Mouse (Mus musculus) embryo, embryonic 11 days (tissue): ENCODE measurements around the gene Islr2.
"Not testable (repeated sequence)": the region's sequence is repeated elsewhere in the genome, so short reads cannot be mapped to it uniquely, and the experiment has no call there.

Source experiments
- DNase-seq: peaks from one replicate; pipeline ENCODE4 v3.0.0-alpha.2; 2015

Gene Islr2

DNA sequence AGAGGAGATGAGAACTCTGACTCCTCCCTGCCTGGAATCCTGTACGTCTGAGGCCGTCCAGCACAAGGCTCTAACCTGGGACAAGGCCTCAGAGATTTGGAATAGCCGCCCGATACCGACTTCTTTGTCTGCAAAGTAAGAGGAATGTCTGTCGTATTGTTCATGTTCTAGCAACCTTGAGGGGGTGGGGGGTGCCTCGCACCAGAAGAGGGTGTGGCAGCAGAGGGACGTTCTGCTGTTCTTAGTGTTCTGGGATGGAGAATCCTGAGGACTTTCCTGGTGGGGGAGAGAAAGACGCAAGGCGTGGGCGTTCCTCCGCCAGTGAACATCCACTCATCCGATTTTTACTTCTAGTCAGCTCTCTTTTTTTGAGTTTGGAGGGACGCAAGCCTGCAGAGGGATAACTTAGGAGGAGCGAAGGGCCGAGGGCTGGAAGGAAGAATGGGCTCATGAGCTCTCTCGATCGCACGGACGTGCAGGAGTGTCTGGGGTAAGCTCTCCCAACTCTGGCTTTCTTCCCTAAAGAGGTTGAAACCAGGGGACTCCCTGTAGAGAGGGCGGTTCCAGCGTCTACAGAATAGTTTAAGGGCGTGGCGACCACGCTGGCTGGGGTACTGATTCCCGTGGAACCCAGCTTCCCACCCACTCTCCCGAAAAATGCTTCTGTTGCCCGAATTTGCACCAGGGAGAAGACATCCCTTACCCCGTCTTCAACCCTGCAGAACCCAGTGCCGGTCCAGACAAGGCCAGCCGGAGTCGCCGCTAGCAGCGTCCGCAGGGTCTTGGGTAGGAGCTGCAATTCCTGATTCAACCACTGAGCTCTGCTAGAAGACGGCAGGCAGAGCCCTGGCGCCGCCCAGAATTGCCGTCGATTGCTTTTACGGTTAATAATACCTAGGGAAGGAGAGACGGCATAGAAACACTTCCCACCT, at the start of gene Islr2, which contains the start of gene Islr:
Gene Islr2, minus strand, starts transcription at position 804 of the 932 bp plus-strand sequence.
Gene Islr, minus strand, starts transcription at position 791 of the 932 bp plus-strand sequence.
- DNase-seq = peak; percentile 91

DNA sequence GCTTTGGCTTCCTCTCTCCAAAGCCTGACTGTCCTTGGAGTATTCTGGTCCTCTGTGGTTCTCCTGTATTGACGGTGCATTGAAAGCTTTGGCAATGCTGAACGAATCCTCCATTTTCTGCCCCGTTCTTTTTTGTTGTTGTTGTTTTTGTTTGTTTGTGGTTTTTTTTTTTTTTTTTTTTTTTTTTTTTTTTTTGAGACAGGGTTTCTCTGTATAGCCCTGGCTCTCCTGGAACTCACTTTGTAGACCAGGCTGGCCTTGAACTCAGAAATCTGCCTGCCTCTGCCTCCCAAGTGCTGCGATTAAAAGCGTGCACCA, 49.6 kb upstream of the Islr2 start:
- not testable (repeated sequence) for DNase-seq

DNA sequence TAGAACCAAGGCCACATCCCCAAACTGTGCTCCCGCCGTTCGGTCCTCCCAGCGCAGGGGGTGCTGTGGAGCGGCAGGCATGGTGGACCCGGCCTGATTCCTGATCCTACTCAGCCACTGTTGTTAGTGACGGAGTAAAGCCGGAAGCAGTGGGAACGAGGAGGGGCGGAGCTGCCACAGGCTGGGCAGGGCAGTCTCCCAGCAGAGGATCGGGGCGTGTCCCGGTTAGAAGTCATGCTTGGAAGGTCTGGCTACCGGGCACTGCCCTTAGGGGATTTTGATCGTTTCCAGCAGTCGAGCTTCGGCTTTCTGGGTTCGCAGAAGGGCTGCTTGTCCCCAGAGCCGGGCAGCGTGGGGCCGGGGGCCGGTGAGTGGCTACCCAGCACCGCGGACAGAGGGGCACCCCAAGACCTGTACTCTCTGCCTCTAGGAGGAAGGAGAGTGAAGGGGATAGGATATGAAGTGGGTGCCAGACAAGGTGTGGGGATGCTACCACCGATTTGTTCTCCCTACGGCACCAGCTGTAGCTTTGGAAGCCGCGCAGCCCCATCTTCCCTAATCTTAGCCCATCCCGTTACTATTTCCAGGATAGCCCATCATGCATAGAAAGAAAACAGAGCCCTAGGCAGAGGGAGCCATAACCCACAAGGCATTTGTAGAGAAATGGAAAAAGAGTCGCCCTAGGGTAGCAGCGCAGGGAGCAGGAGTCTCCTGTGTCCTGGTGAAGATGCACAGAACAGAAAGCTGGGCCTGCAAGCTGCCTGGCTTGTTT, 49.1 kb upstream of the Islr2 start, which contains the start of gene Stoml1:
Gene Stoml1, plus strand, starts transcription at position 132 of the 772 bp plus-strand sequence.
- peak; percentile 96 for DNase-seq

DNA sequence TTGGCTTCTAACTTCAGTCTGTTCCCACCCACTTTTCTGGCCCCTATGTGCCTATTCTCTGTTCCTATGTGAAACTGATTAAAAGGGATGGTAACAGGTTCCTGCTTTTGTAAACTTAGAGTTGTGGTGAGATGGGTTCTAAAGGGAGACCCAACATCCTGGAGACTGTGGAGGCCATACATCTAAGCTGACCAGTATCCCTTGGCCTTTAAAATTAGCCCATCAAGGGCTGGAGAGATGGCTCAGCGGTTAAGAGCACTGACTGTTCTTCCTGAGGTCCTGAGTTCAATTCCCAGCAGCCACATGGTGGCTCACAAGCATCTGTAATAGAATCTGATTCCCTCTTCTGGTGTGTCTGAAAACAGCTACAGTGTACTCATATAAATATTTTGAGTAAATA, 46.6 kb upstream of the Islr2 start:
- not testable (repeated sequence) for DNase-seq

DNA sequence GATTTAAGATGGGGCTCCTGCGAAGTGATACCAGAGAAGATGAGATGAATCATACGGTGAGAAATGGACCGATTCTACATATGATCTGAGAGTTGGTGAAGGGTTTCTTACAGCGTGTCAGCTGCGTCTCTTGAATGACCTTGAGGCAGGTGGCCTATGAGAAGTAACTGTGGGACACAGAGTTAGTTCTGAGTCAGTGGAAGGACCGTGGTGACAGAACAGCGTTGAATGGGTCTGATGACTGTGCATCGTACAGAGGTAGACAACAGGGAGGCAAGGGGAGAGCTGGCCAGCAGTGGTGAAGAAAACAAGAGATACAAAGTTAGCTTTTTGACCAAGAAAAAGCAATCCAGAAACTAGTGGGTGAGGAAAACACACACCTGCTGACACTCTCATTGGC, 46.2 kb upstream of the Islr2 start:
- DNase-seq = no peak

DNA sequence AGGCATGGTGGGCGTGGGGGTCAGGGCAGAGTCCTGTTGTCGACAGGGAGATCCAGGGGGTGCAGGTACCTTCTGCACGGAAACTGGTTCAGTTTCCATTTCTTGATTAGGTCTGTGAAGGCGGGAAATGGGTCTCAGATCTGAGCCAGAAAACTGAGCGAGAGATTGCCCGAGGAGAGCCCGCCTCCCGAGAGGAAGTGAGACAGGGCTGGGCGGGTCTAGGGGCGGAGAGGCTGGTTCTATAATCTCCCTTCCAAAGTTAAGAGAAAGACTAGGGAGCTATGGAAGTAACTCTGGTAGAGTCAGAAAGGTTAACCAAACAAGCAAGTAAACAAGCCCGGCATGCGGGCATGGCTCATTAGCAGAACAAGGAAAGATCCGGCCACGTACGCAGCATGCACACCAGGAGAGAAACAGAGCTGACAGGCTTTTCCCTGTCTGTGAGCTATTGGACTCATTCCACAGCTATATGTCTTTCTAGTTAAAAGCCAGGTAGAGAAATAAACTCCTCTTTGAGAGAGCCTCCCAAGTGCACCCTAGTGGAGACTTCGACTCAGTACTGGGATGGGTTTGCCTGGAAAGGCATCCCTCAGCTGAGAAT, 45.6 kb upstream of the Islr2 start, which contains the start of gene Pml:
Gene Pml, minus strand, starts transcription at position 195 of the 601 bp plus-strand sequence.
- peak; percentile 82 for DNase-seq

DNA sequence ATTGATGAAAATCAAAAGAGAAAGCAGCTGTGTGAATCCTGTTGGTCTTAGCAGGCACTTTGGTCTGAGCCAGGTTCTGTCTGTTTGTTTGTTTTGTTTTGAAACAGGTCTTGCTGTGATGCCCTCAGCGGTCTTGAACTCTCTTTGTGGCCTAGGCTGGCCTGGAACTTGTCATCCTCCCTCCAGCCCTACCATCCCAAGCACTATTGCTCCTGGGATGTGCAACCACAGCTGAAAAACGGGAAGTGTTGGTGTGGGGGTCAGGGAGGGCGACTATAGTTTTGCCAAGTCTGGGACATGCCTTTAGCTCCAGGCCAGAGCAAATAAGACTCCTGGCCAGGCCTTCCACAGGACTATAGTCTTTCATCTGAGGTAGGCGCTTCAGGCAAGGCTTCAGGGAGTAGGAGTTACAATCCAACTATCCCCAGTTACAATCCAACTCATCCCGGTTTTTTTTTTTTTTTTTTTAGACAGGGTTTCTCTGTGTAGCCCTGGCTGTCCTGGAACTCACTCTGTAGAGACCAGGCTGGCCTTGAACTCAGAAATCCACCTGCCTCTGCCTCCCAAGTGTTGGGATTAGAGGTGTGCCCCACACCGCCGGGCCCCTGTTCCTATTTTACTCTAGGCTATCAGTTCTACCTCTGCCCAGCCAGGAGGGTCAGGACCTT, 44.8 kb upstream of the Islr2 start:
- no peak for DNase-seq

DNA sequence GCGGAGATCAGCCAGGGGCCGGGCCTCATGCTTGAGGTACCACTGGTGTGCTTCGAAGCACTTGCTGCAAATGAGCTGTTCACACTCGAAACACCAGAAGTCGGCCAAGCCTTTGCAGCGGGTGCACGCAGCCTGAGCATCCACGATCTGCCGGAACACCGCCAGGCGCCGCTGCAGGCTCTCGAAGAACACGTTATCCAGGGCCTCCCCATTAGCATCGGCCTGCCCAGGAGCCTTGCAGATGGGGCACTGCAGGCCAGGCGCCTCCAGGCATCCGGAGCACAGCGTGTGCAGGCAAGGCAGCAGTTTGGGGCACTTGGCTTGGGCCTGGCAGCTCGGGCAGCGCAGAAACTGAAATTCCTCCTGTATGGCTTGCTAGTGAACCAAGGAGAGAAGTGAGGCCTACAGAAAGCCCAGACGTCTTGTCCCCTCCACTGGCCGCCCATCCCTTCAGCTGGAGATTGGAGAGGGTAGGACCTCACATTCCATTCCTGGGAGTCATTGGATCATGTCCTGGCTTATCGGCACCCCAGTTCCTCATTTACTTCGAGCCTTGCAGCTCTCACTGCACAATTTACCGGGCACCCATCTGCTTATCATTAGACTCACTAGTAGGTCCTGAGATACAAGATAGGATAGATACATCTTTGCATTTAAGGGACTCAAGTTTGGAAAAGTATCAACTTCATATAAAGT, 43.1 kb upstream of the Islr2 start:
- DNase-seq = peak; percentile 91

DNA sequence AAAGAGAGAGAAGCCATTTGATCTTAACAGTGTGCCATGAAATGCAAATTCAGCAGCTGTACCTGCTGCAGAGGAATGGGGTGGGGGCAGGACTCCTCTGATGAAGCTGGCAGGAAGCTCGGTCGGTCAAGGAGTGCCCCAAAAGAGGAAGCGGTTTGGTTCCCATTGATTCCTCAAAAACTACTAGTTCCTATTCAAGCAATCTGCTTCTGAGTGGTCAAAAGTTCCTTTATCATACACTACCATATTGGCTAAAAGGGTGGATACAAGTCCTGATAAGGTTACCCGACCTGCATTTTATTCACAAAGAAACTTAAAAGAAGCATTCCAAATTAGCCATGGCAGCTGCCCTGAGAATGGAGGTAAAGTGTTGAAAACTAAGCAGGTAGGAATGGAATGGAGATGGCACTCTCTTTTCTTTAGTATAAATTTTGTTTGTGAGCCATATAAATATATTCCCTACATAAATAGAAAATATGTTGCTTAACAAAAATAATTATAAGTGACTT, 42.0 kb upstream of the Islr2 start:
- no peak for DNase-seq

DNA sequence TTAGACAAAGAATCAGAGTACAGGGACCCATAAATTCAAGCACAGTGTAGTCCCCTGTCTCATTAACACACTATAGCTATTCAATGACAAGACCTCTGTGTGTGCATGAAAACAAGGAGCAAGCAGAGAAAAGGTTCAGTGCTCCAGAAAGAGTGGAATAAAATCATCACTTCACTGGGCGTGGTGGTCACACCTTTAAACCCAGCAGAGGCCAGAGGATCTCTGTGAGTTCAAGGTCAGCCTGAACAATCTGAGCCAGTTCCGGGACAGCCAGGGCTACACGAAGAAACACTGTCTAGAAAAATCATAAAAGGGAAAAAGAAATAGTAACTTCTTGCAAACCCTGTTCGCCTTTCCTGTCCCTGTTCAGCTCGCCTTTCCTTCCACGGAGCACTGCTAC, 39.6 kb upstream of the Islr2 start:
- DNase-seq = no peak

DNA sequence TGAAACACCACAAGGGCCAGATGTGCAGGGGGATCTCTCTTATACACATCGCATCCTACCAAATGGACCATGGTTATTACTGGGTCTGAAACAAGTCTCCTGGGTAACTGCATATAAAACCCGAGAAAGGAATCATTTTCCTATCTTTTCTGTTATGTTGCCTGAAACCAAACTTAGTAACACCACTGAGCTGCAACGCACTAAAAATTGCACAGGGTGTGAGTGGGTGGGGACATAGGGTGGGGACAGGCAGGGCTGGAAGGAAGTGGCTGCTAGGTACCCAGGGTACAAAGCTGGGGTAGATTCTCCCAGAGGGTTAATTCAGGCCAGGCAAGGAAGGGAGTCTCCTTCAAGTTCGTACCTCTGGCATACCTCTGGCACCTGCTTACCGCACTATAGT, 38.6 kb upstream of the Islr2 start:
- DNase-seq = no peak

DNA sequence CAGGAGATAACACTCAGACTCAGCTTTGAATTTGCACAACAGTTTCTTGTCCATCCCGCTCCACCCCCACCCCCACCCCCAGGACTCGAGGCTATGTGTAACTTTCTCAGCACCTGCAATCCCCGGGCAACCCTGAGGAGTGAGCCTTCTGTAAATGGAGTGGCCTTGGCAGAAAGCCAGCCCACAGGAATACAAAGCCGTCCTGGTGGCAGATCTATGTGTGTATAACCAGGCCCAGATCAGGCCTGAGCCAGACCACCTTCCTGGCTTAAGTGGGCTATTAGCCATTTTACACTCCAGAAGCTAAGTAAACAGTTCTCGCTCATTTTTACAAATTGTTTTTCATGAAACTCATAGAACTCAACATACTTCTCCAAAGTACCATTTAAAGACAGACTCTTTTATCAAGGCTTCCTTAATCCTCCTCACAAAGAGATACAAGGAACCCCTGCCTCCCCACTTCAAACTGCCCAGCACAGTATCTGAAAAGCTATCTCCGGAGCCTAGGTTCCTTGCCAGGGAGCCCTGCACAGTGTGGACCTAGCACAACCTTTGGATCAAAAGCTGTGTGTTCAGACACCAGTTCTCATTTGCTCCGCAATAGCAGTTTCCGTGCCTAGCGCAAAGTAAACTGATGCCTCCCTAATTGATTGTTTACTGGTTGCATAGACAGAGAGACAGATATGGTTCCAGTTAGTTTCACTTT, 37.8 kb upstream of the Islr2 start:
- DNase-seq = peak; percentile 37

DNA sequence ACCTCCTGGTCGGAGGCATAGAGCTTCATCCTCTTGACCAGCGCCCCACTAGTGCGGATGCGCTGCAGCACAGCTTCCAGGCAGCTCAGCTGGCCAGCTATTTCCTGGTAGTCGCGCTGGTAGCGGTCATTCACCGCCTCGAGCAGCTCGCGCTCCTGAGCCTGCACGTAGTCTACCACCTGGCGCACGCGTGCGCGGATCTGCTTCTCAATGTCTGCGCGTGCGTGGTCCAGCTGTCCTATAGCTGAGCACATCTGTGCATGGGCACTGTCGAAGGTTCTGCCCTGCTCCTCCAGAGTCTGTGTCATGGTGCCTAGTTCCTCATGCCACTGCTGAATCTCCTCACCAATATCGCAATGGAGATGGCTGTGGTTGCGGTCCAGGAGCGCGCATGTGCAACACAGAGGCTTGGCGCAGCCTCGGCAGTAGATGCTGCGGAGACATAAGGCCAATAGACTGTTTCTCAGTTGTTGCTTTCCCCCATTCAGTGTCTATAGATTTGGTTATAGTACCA, 30.4 kb upstream of the Islr2 start:
- no peak for DNase-seq

DNA sequence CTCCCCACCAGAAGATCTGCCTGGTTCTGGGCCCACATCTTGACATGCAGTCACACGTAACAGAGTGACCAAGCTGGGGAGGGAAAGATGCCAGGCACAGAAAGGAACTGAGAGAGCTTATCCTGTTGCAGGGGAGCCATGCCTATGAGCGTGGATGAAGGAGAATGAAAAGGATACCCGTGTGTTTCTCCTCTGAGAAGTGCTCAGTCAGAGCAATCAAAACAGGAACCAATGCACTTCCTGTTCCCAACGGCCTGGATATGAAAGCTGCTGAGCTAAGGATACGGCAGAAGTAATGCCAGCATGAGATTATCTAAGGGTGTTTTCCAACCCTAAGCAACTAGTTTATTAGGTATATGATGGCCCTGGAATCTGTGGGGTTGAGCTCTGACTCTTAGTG, 28.3 kb upstream of the Islr2 start:
- DNase-seq = no peak

DNA sequence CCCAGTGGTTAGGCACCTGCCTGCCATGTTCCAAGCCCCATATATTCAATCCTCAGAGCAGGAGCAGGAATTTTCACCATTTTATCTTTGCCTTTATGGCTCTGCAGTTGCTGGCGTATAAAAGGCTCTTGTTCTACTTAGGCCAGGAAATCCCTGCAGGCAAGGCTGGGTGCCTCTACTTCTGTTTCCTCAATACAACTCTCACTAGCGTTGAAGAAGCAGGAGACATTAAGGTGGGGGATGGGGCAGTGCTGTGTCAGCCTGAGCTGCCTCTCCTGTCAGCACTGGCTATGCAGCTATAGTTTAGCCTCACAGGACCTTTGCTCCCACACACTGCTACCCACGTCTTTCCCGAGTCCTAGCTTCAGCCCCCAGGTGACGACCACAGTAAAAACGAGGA, 27.6 kb upstream of the Islr2 start:
- no peak for DNase-seq

DNA sequence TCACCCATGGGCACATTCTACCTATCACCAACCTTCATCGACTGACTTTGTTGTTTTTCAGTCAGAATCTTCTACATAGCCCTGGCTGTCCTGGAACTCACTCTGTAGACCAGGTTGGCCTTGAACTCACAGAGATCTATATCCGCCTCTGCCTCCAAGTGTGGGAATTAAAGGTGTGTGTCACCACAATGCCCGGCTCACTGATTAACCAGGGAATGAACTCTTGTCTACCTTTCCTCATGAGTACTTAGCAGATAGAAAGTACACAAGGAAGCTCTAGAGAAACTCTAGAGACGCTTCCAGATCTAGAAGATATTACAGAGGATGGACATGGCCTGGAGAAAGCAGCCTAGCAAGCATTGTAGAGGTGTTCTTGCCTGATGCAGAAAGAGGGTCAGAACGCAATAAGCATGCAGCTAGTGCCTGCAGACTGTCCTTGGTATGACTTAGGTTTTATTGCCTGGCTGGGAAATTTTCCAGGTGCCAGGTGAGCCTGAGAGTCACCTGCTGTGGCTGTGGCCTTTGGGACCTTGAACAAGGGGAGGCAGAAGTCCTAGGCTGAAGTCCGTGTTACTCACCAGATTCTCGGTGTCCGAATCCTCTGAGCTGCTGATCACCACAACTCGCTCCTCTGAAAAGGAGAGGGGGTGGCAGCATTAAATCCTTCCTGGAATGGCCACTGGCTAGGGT, 24.8 kb upstream of the Islr2 start:
- DNase-seq = no peak

DNA sequence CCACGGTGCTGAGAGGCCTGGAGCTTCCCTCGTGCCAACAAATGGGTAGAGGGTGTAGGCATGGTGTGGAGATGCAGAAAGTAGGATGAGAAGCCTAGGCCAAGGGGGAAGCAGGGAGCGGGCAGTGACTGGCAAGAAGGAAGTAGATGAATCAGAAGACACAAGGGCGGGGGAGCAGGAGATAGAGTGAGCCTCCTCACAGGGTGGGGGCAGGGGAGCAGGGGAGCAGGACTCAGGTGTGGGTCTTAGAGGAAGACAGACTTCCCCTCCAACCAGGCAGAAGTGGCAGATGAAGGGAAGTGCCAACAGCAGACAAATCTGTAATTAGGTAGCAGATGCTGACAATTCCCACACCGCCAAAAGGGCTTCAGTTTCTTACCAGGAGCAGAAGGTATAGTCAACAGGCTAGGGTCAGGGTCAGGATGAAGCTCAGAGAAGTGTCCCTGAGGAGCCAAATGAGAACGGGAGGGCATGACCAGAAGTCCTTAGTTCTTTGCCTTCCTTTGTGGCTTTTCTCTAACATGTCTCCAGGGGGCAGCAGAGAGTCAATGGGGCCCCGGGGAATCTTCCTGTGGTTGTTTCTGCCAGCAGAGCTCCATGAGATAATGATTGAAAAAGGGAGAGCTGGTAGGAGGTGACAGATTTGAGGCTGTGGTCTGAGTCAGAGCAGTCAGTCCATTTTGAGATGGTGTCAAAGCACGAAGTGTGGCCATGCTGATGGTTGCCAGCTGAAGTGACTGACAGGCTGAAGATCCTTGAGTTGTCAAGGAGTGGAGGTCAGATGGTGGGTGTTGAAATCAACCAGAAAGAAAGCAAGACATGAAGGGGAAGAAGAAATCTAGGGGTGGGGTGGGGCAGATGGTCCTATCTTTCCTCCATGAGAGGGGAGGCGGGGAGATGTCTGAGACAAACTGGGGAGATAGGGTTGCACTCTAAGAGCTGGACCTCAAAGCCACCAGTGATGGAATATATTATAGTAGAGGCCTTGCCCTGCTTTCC, 22.1 kb upstream of the Islr2 start:
- peak; percentile 57 for DNase-seq

DNA sequence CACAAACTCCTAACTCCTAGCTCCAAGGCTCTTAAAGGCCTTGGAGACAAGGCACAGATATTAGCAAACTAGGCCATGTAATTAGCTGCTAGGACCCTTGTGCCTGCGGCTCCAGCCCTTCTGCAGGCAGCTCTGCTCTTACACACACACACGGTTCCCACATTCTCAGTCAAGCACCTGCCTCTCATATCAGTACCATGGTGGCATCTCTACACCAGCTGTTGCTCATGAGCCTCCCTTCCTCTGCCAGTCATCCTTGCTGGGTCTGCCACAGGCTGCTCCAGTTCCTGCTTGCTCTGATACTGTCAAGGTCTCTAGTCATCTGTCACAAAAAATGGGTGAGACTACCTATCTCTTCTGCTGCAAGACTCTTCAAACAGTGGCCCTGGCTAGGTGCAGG, 20.2 kb upstream of the Islr2 start:
- no peak for DNase-seq
